Mouse (Mus musculus) brain, embryonic 18.5 days (tissue): ENCODE results near the gene Suds3.

ENCODE experiments used
- DNase-seq: peaks from one replicate; pipeline ENCODE4 v3.0.0-alpha.2; 2012; ENCODE audit warnings: low read depth, low spot score

Gene Suds3

DNA sequence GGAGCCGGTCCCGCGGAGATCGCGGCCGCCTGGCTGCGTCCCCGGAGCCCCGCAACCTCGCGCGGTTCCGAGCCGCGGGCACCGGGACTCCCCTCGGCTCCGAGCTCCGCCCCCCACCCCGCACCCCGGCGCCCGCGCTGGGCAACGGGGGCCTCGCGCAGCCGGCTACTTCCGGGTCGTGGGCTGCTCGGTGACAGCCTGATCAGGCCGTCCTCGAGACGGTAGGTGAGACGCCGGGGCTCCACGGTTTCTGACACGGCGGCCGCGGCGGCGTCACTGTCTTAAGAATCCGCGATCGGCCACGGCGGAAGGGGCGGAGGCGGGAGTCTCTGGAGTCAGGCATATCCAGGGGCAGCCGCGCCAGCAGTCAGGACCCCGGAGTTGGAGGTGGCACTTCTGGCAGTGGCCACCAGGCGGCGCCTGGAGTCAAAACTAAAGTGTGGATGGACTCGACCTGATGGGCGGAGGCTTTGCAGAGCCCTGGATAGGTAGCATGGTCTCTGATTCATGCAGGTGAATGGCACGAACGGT, at the start of gene Suds3:
Gene Suds3 (minus strand): TSS at position 278 of the 531 bp plus-strand sequence.
- DNase-seq: peak; percentile 60

DNA sequence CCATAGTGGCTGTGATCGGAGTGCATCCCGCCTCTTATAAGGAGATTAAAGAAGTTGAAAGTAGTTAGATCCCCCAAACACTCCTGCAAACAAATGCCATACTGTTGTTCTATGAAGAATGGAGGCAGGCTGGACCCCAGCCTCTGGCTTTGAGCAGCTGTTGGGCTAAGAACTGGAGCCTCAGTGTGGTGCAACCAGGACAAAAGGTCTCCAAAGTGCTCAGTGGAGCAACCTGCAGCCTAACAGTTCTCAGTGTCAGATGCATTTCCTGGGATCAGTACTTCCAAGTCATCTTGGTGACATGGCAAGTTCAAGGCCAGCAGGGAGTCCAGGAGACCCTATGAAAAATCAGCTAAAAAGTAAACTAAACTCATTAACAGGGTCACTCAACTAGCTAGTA, 49.0 kb upstream of the Suds3 start:
- DNase-seq: no peak

DNA sequence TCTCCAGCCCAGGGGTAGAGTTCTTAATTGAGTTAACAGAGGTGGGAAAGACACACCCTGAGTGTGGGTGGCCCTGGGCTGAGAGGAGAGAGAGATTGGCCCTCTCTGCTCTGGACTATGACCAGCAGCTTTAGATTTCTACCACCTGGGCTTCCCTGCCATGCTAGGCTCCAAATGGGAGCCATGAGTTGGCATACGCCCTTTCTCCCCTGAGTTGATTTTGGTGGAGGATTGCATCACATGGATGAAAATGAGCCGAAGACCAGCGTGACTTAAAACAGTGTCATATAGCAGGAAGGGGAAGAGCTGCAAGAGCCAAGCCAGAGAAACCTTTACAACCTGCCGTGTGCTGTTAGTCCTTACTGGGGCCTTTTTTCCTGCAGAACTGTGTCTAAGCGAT, 48.6 kb upstream of the Suds3 start:
- DNase-seq: no peak

DNA sequence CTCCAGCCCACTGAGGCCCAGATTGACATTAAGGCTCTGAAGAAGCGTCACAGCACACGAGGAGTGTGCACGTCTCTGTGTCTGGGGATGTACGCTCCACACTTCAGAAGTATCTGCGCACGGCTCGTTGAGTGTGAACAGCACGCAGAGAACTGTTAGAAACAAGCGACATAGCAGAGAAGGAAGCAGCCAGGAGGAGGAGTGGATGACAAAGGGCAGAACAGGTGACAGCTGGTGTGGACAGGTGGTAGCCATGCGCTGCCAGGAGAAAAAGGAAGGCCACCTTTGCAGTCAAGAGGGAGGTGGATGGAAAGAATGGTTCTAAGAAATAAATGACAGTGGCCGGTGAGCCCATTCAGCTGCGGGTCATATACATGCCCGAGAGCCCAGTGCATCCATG, 47.9 kb upstream of the Suds3 start:
- DNase-seq: no peak

DNA sequence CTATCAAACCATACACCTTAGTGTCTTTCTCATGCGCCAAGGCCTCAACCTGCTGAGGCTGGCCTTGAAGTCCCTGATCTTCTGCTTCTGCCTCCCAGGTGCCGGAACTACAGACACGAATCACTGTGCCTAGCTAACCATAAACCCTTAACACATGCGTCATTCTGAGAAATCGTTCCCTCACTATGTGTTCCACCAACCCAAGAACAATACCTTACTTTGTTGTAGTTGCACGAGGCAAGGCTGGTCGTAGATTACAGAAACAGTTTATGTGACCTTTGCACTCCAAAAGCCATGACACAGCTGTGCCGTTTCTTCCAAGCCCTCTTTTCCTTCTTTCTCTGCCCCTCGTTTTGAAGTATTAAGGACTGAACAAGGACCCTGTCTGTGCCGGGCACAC, 44.6 kb upstream of the Suds3 start:
- no peak for DNase-seq

DNA sequence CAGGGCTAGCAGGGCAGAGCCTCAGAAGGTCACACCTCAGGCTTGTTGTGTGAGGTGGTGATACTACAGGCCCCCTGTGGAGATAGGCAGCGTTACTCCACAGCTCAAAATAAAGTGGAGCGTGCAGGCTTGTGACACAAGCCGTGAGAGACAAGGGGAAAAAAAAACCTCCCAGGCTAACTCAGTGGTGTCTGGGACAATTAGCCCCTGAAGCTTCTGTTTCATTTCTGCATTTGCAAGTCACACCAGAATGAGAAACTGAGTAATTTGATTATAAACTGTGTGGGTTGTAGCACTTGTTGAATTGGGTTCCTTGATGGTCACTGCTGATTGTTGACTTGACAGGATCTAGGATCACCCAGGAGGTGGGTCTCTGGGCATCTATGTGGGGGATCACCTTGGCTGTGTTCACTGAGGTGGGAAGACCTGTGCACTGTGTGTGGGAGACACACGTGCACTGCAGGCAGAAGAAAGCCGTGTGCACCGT, 43.9 kb upstream of the Suds3 start:
- no peak for DNase-seq

DNA sequence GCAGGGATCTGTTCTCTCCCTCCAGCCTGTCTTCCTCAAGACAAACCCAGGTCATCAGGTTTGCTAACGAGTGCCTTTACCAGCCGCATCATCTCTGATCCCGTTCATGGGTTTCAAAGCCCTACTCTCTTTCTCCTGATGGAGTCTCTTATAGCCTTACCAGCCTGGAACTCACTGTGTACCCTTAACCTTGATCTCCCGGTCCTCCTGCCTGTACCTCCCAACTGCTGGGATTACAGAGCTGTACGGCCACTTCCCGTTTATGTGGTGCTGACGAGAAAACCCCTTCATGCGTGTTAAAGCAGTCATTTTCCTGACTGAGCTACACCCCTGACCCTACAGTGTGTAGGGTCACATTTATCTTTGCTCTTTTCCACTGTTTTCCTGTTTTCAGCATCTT, 43.4 kb upstream of the Suds3 start:
- no peak for DNase-seq

DNA sequence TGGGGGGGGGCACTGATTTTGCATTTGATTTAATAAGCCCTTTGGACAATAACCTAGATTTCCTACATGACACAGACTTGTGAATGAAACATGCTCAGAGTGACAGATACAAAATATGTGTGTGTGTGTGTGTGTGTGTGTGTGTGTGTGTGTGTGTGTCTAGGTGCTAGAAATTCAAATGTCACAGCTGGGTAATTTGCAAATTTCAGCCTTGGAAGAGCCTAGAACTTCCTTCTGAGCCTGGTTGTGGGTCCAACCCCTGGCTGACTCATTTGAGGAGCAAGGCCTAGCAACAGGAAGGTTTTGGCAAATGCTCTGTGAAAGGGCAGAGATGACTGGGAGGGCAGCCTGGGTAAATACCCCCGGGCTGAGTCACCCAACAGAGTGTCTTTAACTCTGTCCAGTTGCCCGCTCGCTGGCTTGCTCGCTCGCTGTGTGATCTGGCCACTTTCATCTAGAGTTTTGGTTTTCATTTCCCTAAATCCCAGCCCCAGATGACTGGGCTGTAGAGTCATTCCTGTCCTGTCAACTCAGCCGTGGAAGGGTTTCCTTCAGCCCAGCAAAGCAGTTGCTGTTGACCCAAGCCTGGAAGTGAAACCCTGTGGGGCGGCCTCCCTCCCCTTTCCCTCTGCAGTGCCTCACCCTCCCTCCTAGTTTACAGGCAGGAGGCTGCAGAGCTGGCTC, 42.6 kb upstream of the Suds3 start:
- no peak for DNase-seq

DNA sequence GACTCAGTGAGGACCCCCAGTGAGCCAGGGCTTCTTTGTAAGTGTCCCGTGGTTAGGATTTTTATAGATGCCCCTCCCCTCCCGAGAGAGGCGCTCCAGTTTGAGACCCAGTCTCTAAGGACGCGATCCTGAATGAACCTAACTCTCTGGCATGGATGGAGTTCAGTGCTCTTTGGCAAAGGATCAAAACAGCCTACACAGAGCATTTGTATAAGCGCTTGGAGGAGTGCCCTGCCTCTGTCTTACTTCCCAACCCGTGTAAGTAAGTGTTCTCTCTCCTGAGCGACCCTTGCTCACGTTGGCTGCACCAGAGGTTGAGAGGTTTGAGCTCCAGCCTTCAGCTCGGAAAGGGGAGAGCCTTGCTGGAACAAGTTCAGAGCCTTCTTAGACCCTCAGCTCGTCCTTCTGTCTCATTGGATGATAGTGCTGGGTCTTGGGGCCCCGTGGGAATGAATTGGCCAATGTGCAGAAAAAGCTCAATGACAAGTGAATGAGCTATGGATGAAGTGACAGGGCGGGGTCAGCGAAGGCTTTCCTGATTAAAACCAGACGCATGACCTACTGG, 37.7 kb upstream of the Suds3 start:
- no peak for DNase-seq

DNA sequence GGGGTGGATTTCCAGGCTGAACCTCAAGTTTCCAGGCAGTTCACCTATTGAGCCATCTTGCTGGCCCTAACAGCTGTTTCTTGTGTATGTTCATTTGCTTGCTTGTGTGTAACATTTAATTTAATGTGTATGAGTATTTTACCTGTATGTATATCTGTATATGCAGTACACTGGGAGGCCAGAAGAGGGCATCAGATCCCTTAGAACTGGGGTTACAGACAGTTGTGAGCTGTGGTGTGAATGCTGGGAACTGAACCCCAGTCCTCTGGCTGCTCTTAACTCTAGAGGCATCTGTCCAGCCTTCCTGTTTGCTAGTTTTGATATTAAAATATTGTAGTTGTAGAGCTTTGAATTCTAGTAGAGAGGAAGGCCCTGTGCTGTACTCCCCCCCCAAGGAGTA, 37.0 kb upstream of the Suds3 start:
- DNase-seq: no peak

DNA sequence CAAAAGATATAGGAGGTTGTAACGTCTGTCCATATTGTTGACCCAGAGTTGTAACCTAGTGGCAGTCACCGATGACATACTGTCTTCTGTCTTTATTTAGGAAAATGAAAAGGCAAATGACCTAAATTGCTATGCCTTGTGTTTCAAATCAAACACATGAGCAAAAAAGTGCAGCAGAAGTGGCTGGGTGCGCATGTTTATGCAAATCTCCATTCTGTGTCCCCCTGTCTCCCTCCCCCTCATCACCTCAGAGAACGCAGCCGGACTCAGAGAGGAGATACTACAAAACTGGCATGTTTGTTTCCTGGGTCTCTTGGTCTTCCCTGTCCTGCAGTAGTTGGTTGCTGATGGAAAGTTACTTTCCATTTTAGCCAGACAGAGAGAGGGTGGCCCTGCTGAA, 34.2 kb upstream of the Suds3 start:
- no peak for DNase-seq

DNA sequence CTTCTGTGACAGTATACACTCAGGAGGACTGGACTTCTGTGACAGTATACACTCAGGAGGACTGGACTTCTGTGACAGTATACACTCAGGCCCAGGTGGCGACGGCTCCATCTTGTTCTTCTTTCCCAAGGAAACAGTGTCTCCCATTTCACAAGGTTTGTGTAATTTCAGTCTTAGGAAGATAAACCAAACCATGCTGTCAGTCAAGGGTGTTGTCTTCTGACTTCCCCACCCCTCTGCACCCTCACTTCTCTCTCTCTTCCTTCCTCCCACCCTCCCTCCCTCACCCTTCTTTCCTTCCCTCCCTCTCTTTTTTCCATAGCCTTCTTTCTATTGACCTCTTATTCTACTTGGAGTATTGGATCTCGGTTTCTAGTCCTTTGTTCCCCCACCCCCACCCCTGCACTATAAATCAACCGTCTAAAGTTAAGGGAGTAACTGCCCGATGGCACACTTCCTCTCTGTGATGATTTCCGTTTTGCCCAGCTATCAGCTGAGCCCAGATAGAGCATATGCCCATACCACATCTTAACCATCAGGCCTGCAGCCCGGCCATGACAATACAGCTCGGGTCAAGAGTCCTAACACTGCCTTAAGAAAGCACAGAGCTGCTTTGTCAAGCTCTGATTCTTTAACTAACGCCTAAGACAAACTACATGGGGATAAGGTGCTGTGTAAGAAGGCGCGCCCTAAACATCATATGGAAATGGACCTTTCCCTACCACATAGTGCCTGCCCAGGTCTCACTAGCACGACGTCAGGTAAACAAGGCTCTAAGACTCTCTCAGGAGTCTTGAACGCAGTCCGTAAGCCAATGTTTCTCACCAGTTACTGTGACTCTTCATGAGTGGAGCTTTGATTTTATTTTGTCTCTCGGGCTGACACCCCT, 33.4 kb upstream of the Suds3 start:
- no peak for DNase-seq

DNA sequence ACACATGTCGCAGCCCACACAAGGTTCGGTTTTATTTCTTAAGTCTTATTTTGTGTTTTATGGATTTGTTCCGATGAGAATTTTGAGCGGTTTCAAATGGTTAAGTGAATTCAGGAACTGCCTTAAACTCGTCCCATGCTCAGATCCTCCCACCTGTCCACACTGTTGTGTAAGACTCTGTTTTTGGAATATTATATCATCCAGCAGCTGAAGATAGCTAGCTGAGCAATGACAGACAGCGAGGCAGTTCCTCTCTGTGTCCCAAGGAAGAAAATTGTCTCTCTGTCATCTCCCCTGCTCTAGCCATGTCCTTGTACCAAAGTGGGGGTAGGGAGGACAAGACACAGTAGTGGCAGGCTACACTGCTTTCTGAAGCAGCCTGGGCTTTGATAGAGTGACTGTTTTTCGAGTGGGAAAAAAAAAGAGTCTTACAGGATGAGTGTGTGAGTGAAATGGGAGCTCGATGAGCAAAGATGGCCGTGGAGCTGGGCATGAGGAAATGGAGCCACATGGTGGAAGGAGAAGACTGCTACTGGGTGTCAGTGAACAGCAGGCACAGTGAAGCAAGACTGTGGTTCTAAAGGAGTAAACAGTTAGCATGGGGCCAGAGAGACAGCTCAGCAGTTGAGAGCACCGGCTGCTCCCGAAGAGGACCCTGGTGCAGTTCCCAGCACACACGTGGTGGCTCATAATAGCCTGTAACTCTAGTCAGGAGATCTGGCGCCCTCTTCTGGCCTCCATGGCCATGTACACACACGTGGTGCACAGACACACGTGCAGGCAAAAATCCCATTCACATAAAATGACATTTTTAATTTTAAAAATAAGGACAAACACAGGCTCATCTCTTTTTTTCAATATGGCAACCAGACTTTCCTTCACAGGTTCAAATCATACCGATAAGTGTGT, 31.5 kb upstream of the Suds3 start:
- DNase-seq: no peak

DNA sequence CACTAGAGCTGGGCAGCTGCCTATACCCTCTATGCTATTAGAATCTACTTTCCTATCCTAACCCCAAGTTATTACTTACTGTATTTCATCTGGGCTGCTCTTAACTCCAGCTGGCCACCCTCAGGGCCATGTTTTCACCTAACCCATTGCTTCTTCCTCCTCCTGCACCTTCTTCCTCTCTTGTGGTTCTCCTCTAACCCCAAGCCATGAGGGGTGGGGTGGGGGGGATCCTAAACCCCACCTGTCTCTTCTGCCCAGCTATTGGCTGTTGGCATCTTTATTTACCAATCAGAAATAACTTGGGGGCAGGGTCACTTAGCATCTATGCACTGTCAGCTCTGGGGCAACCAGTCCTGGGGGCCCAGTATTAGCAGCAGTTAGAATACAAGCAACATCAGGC, 30.3 kb upstream of the Suds3 start:
- DNase-seq: no peak

DNA sequence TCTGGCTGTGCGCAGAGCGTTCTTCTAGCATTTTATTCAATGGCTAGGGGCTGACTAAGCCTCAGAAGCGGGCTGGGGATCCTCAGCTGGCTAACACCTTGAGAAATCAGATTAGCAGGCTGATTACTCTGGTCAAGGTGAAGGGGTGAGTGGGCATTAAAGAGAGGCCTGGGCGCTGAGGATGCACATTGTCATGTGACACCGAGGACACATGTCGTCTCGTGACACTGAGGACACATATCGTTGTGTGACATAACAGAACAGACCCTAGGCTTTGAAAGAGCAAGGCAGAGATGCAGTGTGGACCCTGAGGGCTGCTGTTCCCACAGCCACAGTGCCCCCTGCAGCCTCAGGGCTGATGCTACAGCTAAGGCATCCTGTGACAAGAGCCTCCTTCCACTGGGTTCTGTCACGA, 27.8 kb upstream of the Suds3 start:
- no peak for DNase-seq

DNA sequence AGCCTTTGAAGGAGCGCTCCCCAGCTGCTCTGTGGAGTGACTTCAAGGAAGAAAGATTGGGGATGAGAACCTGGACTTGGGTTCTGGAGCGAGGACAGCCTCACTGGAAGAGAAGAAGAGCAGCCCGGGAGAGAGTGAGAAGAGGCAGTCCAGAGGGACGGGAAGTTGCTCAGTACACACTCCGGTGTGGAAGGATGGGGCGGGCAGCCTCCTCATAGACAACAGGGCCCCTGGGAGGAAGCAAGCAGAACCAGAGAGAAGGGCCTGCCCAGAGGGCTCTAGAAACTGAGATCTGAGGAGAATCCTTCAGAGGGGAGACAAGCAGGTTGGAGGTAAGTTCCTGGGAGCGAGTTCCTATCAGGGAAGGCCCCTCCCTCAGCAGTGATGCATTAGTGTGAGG, 24.5 kb upstream of the Suds3 start:
- DNase-seq: no peak

DNA sequence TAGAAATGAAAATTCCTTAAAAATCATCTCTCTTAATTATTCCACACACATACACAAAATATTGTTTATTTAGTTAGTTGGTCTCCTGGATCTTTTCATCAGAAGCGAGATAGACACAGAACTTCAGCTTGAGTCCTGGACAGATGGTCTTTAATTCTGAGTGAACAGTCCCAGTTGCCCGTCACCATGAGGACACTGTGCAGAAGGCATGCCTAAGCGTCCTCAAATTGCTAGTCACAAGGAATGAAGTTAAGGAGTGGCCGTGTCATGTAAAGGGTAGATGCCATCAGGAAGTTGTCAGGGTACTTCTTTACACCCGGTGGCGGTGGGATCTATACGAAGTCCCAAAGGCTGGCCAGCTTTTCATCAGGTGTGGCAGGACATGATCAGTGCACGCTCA, 23.9 kb upstream of the Suds3 start:
- DNase-seq: no peak

DNA sequence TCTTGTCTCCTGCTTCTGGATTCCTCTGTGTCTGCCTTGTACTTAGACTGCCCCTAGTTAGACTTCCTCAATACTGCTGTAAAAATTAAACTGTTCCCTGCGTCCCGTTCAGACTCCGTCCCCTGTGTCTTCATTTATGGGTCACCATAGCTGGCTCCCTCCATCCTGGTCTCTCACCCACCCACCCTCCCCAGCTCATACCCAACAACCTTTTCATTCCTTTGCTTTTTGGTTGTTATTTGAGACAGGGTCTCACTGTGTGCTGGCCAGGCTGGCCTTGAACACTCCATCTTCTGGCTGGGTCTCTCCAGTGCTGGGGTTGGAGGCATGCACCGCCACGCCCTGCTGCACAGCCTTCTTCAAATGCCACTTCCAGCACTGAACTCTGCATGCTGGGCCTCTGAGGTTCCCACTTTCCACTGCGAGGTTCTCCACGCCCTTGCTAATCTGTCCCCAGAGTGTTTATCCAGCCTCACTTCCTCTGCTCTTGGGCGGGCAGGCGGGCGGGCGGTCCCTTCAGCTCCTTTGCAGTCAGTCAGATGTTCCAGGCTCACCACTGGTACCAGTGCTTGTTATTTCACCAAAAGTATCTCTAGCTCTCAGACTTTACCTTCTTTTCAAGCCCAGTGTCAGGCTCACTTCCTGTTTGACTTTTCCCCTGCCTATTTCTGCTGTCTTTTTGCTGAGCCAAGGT, 22.5 kb upstream of the Suds3 start:
- DNase-seq: no peak

DNA sequence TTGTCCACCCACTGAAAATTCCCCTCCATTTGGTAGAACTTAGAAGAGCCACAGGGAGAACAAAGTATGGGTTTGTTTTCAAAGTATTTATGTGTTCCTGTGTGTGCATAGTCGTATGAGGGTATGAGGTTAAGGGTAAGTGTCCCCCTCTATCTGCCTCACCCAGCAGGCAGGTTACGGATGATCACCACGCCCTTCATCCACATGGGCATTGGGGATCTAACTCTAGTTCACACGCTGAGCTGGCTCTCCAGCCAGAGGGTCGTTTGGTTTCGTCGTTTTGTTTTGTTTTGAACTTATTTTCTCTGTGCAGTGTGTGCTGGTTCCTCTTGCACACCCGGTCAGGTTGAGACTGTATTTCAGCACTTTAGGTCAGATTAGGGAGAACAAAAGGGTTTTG, 21.7 kb upstream of the Suds3 start:
- DNase-seq: no peak

DNA sequence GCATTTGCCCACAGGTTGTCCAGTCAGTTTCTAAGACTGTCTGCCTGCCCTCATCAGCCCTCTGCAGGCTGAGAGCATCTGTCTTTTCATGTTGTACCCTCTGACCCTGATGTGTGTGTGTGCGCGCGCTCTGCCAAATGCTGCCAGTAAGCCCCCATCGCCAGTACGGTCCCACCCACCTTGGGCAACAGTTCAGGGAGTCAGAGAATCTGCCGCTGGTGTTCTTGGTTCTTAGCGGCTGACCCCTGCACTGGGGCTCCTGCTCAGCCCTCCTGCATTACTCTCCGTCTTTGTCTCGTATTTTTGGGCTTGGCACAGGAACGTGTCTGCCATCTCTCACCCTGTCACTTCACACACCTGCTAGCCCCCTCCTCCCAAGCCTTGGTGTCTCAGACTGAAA, 21.1 kb upstream of the Suds3 start:
- no peak for DNase-seq

DNA sequence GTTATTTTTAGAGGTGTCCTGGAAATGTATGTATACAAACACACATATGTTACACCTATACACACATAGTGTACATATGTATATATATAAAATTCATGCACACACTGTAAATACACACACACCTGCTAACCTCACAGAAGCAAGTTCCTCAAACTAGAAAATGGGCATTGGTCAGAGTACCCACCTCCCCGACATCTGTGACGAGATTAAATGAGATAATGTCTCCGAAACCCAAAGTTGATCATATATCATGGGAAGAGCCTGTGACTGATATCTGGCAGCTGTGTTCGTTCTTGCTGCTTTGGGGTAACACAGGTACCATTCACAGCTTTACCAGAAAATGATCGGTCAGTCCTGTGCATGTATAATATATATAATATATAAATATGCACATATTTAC, 20.7 kb upstream of the Suds3 start:
- DNase-seq: no peak
